Mouse (Mus musculus) spleen, postnatal 4 days (tissue): ENCODE measurements around the gene Pcgf5.
"Not testable (repeated sequence)": the region's sequence is repeated elsewhere in the genome, so short reads cannot be mapped to it uniquely, and the experiment has no call there.

Experiments used
- DNase-seq, 2 experiments: peaks; one replicate each; pipeline ENCODE4 v3.0.0; 2022; ENCODE audit warnings: low spot score in 2 of 2

Gene Pcgf5

GRCm38 (mm10) chr19:36384426-36384825, 36.3 kb downstream of the Pcgf5 start:
- no peak for DNase-seq

DNA sequence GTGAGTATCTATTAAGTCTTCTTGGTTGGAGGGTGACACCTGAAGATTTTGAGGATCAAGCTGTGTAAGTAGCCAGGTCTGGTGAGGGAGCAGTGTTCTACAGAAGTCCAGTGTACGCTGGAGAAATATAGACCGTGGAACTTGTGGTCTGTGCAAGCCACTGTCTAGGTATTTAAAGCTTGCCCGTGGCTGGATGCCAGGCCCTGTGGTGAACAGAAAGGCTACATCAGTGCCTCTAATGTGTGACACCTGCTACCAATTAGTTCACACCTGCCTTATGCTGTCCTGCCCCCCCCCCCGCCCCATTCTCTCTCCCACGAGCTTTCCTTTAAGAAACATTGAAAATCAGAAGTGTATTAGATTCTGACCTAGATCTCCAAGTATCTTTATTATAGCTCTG, 40.4 kb downstream of the Pcgf5 start:
- DNase-seq = no peak

DNA sequence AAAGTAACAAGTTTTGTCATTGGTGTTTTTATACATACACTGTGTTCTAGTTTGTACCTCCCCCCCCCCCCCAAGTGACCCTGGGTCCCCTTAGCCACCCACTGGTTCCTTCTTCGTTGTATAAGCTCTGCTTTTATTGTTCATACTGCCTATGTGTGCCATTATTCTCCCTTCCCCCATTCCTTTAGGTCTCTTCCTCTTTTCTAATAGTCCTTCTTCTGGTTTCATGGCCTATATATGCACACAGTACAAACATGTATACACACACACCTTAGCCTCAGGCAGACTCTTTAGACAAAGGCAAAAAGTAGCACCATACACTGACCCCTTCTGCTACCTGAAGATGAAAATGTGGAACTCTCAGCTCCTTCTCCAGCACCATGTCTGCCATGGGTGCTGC, 42.6 kb downstream of the Pcgf5 start:
- DNase-seq = no peak

DNA sequence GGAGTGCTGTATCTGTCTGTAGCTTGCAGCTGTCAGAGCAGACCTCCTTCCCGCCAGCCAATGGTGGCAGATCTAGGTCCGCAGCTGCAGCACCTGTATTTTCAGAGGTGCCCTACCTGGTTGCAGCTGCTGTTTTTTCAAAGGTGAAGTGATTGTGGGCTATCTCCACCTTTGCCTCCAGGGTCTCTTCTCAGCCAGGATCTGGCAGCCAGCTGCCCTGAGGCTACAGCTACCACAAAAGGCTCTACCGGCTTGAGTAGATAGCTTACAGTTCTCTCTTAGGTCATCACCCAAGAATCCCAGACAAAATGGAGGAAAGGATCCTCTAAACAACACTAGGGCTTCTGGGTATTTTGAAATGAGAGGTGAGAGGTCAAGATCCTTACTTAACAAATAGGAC, 50.4 kb downstream of the Pcgf5 start:
- DNase-seq = no peak

GRCm38 (mm10) chr19:36408352-36409100, 60.4 kb downstream of the Pcgf5 start:
- DNase-seq = no peak

- peak; percentile 99 to 100 for DNase-seq
These were observed 61.3 kb downstream of the Pcgf5 start for GRCm38 (mm10) chr19:36409280-36409860.

GRCm38 (mm10) chr19:36409861-36410392, 61.8 kb downstream of the Pcgf5 start:
- peak in 1 of 2 experiments; percentile 82 for DNase-seq

DNA sequence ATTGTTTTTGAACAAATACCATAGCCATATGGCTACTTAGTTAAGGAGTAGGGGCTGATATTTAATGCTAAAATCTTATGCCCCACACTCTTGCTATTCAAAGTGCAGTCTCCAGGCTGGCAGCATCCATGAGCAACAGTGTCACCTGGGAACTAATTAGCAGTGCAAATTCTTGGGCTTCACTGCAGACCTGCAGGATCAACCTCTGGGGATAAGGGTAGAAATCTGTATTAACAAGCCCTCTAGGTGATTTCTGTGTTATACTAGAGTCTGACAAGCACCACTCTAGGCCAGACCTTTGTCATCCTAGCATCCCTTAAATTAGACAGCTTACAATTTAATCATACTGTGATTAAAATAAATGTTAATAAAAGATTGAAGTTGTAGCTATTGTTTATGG, 71.8 kb downstream of the Pcgf5 start:
- no peak for DNase-seq

DNA sequence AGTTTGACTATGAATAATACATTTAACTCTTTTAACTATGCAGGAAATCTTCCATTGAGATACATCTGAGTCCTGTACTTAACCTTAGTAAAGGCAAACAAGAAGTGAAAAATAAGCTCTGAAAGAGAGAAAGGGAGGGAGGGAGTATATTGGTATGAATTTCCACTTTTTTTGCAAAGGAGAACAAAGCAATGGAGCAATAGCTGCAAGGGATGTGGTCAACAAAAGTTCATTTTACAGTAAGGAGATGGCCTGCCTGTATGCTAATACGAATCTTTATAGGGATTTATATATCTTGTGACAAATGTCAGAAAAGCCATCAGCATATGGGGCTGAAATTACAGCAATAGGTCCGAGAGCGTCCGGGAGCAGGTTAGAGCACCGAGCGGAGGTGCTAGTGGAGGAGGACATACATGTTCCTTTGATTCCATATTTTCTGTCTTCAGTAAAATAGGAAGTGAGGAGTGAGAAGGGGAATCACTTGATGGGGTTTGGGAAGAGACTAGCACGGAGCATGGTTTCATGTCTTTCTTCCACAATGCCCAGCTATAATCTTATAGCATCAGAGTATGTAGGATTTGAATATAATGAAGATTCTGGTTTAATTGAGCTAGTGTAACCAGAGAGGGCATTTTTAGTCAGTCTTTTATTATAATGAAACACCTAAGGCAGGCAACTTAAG, 79.2 kb downstream of the Pcgf5 start:
- DNase-seq = no peak

DNA sequence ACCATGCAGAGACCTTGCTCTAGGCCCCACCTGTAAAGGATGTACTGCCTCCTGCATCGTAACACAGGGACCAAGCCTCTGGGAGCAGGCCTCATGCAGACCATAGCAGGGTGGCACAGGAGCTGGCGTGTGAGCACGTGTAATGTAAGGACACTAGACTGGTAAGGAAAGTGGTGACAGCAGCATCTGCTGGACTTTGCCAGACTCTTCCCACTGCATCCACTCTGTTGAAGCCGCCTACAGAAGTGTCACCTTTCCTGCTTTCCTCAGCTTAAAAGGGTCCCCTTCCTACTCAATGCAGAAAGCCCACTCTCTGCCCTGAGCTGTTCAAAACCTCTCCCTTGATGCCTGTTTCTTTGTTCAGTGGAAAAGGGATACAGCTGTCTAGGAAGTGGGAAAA, 80.0 kb downstream of the Pcgf5 start:
- DNase-seq = no peak

DNA sequence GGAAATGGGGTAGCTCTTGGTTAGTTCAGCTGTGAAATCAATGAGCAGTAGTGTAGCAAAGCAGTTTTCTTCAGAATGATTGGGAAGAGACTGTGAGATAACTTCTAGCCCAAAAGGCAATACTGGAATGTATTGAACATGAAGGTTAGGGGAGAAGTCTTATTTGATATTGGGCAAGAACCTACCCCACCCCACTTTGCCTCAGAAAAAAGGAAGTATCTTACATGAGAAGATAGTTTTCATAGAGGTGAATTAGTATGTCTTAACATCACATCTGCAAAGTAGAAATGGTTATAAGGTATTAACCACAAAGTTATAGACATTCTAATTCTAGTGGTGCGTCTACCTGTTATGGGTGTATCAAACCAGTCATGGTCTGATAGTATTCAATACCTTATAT, 81.2 kb downstream of the Pcgf5 start:
- no peak for DNase-seq

- no peak for DNase-seq
These were observed 85.1 kb downstream of the Pcgf5 start for GRCm38 (mm10) chr19:36433161-36433560.

GRCm38 (mm10) chr19:36439894-36440714, 92.0 kb downstream of the Pcgf5 start:
- no peak for DNase-seq

DNA sequence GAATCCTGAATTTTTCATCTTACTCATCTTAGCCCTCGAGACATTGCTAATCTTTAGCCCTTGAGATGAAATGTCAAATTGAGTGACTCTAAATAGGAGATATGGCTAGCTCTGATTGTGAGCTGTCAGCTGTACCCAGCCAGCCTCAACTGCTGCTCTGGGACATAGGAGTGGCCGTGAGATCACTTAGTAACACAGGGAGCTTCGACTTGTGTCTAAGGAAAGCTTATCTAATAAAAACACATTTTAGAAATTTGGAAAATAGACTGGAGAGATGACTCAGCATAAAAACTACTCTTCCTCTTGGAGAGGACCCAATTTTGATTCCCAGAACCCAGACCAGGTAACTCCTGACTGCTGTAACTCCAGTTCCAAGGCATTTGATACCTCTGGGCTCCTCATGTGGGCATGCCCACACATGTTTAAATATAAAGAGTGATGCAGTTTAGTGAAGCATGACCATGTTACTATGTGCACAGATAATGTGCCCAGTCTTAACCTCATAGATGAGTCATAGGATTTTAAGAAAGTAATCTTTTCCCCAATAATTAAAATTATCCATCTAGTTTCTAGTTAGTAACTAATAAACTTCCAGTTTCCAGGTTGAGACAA, 103.0 kb downstream of the Pcgf5 start:
- peak in 1 of 2 experiments; percentile 37 for DNase-seq

DNA sequence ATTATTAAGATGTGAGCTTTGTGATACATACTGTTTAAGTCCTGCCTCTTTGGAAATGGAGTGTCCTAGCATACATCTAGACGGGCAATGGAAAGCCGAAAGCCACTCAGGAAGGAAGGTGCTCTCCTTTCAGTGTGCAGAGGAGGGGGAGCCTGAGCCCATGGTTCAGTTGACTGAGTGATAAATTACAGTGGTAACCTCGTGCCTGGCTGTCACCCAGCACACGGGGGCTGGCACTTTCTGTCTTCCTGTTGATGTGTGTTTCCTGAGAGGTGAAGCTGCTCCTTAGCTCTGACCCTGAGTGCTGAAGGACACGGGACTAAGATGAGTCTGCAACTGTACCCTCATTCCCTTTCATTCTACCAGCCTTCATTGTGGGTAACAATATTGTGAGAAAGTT, 103.6 kb downstream of the Pcgf5 start:
- no peak for DNase-seq

GRCm38 (mm10) chr19:36452210-36452609, 104.1 kb downstream of the Pcgf5 start:
- not testable (repeated sequence) for DNase-seq

- DNase-seq = no peak
These were observed 105.3 kb downstream of the Pcgf5 start for GRCm38 (mm10) chr19:36453451-36453850.

DNA sequence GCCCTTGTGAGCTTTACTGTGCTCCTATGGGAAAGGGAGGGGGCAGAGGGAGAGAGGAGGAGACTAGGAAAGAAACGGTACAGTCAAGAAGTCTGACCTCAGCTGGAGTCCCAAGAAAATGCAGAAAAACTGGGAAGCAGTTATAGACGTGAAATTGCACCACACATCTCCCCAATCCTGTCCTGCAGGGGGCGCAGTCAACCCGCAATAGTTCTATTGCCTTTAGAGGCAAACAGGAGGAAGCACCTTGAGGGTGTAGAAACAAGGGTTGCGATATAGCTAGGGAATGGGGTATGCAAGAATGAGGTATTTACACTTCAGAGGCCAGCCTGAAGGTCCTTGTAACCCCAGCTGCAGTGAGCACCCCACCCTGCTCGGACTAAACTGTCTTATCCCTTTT, 122.0 kb downstream of the Pcgf5 start:
- DNase-seq = peak; percentile 64 to 88

- no peak for DNase-seq
These were observed 123.2 kb downstream of the Pcgf5 start for GRCm38 (mm10) chr19:36471325-36471724.

DNA sequence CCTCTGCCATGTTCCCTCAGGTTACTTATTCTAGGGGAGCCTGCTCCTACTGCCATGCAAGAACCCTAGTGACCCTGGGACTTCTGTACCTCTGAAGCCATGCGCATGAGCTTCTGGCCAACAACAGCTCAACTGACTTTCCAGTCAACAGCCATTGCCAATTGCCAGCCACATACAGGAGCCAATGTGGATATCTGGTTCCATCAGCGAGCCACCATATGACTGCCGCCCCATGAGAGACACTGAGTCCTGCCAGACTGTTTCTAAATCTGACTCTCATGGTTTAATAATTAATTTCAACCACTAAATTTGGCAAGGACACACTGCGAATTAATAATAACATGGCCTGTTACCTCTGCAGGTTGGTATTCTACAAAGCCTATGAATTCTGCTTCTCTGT, 128.5 kb downstream of the Pcgf5 start:
- no peak for DNase-seq

- no peak for DNase-seq
These were observed 129.0 kb downstream of the Pcgf5 start for GRCm38 (mm10) chr19:36477151-36477550.
